Mouse (Mus musculus): ENCODE measurements around the gene Pum3. TPM values are rescaled to one million over a fixed set of nuclear protein-coding genes. Genes with fewer than 3 reads are reported as not detected.
"Not testable (repeated sequence)": the region's sequence is repeated elsewhere in the genome, so short reads cannot be mapped to it uniquely, and the experiment has no call there.

Pum3 gene
- total RNA-seq, 2 experiments from 2014 or later = 54.5 to 57.6 TPM

- H3K27ac ChIP-seq = no peak overlapping the region
- no peak overlapping the region for H3K4me3 ChIP-seq
- intact Hi-C loops (cut with DNase I) = loop anchor here (5.0 kb wide), 2 partner anchors 130 to 145 kb away; no protein-coding TSS in a partner anchor
- TF ChIP-seq CTCF (IDR thresholded peaks at IDR 0.05) = no peak
- no peak for DNase-seq (ENCODE audit: extremely low spot score in 1 of 2, low spot score in 2 of 2)
These were observed 37.2 kb downstream of the Pum3 start for GRCm38 (mm10) chr19:27392431-27392830.

GRCm38 (mm10) chr19:27391344-27391743 is 38.3 kb downstream of the Pum3 start:
- Histone ChIP-seq H3K4me3 (no peak overlapping the region), H3K27ac (no peak overlapping the region)
- intact Hi-C loops (cut with DNase I) = loop anchor here (5.0 kb wide), 2 partner anchors 129 to 144 kb away; no protein-coding TSS in a partner anchor
- no peak for DNase-seq (ENCODE audit: extremely low spot score in 1 of 2, low spot score in 2 of 2)
- no peak for TF ChIP-seq CTCF (IDR thresholded peaks at IDR 0.05)

- intact Hi-C loops (cut with DNase I); H3K27ac ChIP-seq; DNase-seq (ENCODE audit: extremely low spot score in 1 of 2, low spot score in 2 of 2); H3K4me3 ChIP-seq: not testable (repeated sequence)
These were observed 40.1 kb downstream of the Pum3 start for GRCm38 (mm10) chr19:27389566-27389965.

GRCm38 (mm10) chr19:27385304-27385703 is 44.3 kb downstream of the Pum3 start:
- DNase-seq (ENCODE audit: extremely low spot score in 1 of 2, low spot score in 2 of 2) = no peak
- no peak for TF ChIP-seq CTCF (IDR thresholded peaks at IDR 0.05)
- Histone ChIP-seq H3K27ac (no peak overlapping the region), H3K4me3 (no peak overlapping the region)
- intact Hi-C loops (cut with DNase I) = no loop called here

GRCm38 (mm10) chr19:27383266-27383665 is 46.4 kb downstream of the Pum3 start:
- TF ChIP-seq CTCF (IDR thresholded peaks at IDR 0.05) = no peak
- Histone ChIP-seq H3K27ac (no peak overlapping the region), H3K4me3 (no peak overlapping the region)
- intact Hi-C loops (cut with DNase I) = no loop called here
- DNase-seq (ENCODE audit: extremely low spot score in 1 of 2, low spot score in 2 of 2) = no peak

- Histone ChIP-seq H3K4me3 (no peak overlapping the region), H3K27ac (no peak overlapping the region)
- TF ChIP-seq CTCF (IDR thresholded peaks at IDR 0.05) = no peak
- no peak for DNase-seq (ENCODE audit: extremely low spot score in 1 of 2, low spot score in 2 of 2)
- intact Hi-C loops (cut with DNase I) = no loop called here
These were observed 47.5 kb downstream of the Pum3 start for GRCm38 (mm10) chr19:27382131-27382530.

GRCm38 (mm10) chr19:27379712-27380401 is 49.8 kb downstream of the Pum3 start:
- no peak overlapping the region for H3K27ac ChIP-seq
- no peak for TF ChIP-seq CTCF (IDR thresholded peaks at IDR 0.05)
- no peak for DNase-seq (ENCODE audit: extremely low spot score in 1 of 2, low spot score in 2 of 2)
- no peak overlapping the region for H3K4me3 ChIP-seq
- intact Hi-C loops (cut with DNase I) = no loop called here

GRCm38 (mm10) chr19:27370784-27371183 is 58.8 kb downstream of the Pum3 start:
- no peak for DNase-seq (ENCODE audit: extremely low spot score in 1 of 2, low spot score in 2 of 2)
- H3K4me3 ChIP-seq = no peak overlapping the region
- no peak for TF ChIP-seq CTCF (IDR thresholded peaks at IDR 0.05)
- H3K27ac ChIP-seq = no peak overlapping the region
- intact Hi-C loops (cut with DNase I) = no loop called here

DNA sequence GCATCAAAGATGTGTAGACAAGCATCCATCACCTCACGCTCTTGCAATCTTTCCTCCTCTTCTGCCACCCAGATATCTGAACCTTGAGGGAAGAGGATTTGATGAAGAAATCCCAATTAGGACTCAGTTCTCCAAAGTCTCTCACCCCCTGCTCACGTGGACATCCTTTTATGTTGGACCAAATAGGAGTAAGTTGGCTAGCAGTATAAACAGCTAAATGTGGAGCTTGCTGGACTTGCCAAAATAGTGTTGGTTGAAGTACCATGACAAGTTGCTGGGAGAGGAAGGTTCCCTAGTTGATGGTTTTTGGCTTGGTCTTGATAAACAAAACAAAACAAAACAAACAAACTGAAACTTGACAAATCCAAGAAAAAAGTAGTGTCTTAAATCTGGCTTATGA is 59.5 kb downstream of the Pum3 start:
- intact Hi-C loops (cut with DNase I) = no loop called here
- DNase-seq (ENCODE audit: extremely low spot score in 1 of 2, low spot score in 2 of 2) = no peak

DNA sequence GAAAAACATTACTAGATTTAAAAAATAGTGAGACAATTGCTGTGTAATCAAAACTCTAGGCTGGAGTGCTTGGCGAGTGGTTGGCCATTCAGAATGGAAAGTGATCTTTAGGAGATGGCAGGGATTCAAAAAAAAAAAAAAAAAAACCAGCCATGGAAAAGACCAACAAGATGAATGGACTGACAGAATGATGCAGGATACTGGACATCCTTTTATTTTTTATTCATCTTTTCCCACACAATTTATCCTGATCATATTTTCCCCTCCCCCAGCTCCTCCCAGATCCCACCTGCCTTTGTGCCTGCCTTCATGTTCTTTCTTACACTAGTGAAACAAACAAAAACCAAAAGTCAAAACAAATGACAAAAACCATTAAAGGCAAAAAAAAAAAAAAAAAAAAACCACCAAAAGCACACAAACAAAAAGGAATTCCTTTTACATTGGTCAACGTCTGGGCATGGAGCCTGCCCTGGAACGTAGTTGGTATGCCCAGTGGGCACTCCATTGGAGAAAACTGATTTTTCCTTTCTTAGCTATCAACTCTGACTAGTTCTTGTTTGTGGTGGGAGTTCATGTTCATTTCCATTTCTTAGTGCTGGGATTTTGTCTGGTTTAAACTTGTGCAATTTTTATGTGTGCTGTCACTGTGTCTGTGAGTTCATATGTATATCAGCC is 60.0 kb downstream of the Pum3 start:
- Histone ChIP-seq H3K27ac (no peak overlapping the region), H3K4me3 (no peak overlapping the region)
- no peak for TF ChIP-seq CTCF (IDR thresholded peaks at IDR 0.05)
- no peak for DNase-seq (ENCODE audit: extremely low spot score in 1 of 2, low spot score in 2 of 2)
- intact Hi-C loops (cut with DNase I) = no loop called here

More for the DNA sequence above, 59.5 kb downstream of the Pum3 start:
- TF ChIP-seq CTCF (IDR thresholded peaks at IDR 0.05) = no peak
- Histone ChIP-seq H3K4me3 (no peak overlapping the region), H3K27ac (no peak overlapping the region)

- DNase-seq (ENCODE audit: extremely low spot score in 1 of 2, low spot score in 2 of 2) = no peak
- no peak for TF ChIP-seq CTCF (IDR thresholded peaks at IDR 0.05)
- Histone ChIP-seq H3K4me3 (no peak overlapping the region), H3K27ac (no peak overlapping the region)
- intact Hi-C loops (cut with DNase I) = no loop called here
These were observed 63.4 kb downstream of the Pum3 start for GRCm38 (mm10) chr19:27366113-27366746.

- intact Hi-C loops (cut with DNase I) = no loop called here
- H3K27ac ChIP-seq = no peak overlapping the region
- no peak for DNase-seq (ENCODE audit: extremely low spot score in 1 of 2, low spot score in 2 of 2)
- 0 out of 2 replicates have a peak overlapping the region, but pooled peaks have one; percentile 12 for H3K4me3 ChIP-seq
- TF ChIP-seq CTCF (IDR thresholded peaks at IDR 0.05) = no peak
These were observed 65.1 kb downstream of the Pum3 start for GRCm38 (mm10) chr19:27364521-27364931.

All from left cerebral cortex, adult 2 months (tissue).